In genomic region chr4:138261843-138262681, GRCm38 (mm10) we compare ENCODE assay signal across 8 mouse cellular contexts. TPM values are rescaled to one million over a fixed set of nuclear protein-coding genes. Genes with fewer than 3 reads are reported as not detected.
DNase-seq lines count a peak whose midpoint lies in the region; ATAC-seq and TF ChIP-seq lines count a peak whose summit lies in the region.

No protein-coding gene starts in this region.

- peak overlapping the region; percentile 51 for H3K9ac ChIP-seq in intestine, postnatal 0 days (ENCODE audit: low read depth, low read length)
- H3K9ac ChIP-seq in midbrain, embryonic 12.5 days (replicated peaks) = peak overlapping the region; percentile 40

- peak overlapping the region; percentile 82 for H3K4me3 ChIP-seq in intestine, postnatal 0 days (ENCODE audit: low read depth, low read length)
- peak overlapping the region; percentile 70 for H3K4me3 ChIP-seq in limb, embryonic 10.5 days
- H3K4me3 ChIP-seq in midbrain, embryonic 12.5 days = peak overlapping the region; percentile 69

- H3K4me2 ChIP-seq in intestine, postnatal 0 days (replicated peaks; ENCODE audit: low read depth) = peak overlapping the region; percentile 91
- H3K4me2 ChIP-seq in midbrain, embryonic 12.5 days (replicated peaks) = peak overlapping the region; percentile 76

- WGBS in intestine, postnatal 0 days = under 1% methylated on average over 78 of the region's 78 CpGs
- under 1% methylated on average over 72 of the region's 78 CpGs for whole genome bisulfite sequencing in limb, embryonic 10.5 days
- under 1% methylated on average over 61 of the region's 78 CpGs for WGBS in midbrain, embryonic 12.5 days

- H3K27me3 ChIP-seq in intestine, postnatal 0 days (replicated peaks; ENCODE audit: control insufficient read depth, insufficient read depth, low read length) = 0 out of 2 replicates have a peak, but pooled peaks cover 6% of the 10 kb centered on the region
- H3K27me3 ChIP-seq in limb, embryonic 10.5 days (ENCODE audit: low read depth, poor library complexity, severe bottlenecking) = peaks cover 72% of the 10 kb centered on the region
- H3K27me3 ChIP-seq in midbrain, embryonic 12.5 days = peaks cover 50% of the 10 kb centered on the region

- H3K4me1 ChIP-seq in intestine, postnatal 0 days (replicated peaks; ENCODE audit: control insufficient read depth, insufficient read depth, low read length) = no peaks in the 10 kb centered on the region
- peaks cover 15% of the 10 kb centered on the region for H3K4me1 ChIP-seq in limb, embryonic 10.5 days
- H3K4me1 ChIP-seq in midbrain, embryonic 12.5 days = peaks cover 8% of the 10 kb centered on the region

- DNase-seq in adrenal gland, adult 2 months = peak; percentile 92
- peak; percentile 86 for DNase-seq in embryo, embryonic 11.5 days (ENCODE audit: low read depth, low spot score)
- DNase-seq in limb, embryonic 10.5 days (ENCODE audit: low spot score) = peak; percentile 96
- peak; percentile 31 for DNase-seq in skeletal muscle tissue, adult 2 months (ENCODE audit: low read depth, low spot score)
- DNase-seq in MN1 (ENCODE audit: low spot score) = no peak

- no peaks in the 10 kb centered on the region; the same call in 1 of the 2 replicates for H3K36me3 ChIP-seq in intestine, postnatal 0 days (ENCODE audit: control insufficient read depth, insufficient read depth)
- peaks cover 10% of the 10 kb centered on the region; the same call in 1 of the 2 replicates for H3K36me3 ChIP-seq in limb, embryonic 10.5 days
- no peaks in the 10 kb centered on the region for H3K36me3 ChIP-seq in midbrain, embryonic 12.5 days

- no peak overlapping the region for H3K27ac ChIP-seq in intestine, postnatal 0 days (ENCODE audit: low read depth, low read length)
- peak overlapping the region; percentile 54 for H3K27ac ChIP-seq in limb, embryonic 10.5 days
- no peak overlapping the region for H3K27ac ChIP-seq in midbrain, embryonic 12.5 days (replicated peaks)

- TF ChIP-seq CTCF in intestine, postnatal 0 days (IDR thresholded peaks at IDR 0.05; ENCODE audit: low read depth) = peak; percentile 62

- peak; percentile 52 for ATAC-seq in granulocyte monocyte progenitor cell, adult 5-6 weeks (replicated peaks; ENCODE audit: poor library complexity, severe bottlenecking)
- peak; percentile 88 for ATAC-seq in intestine, postnatal 0 days
- peak; percentile 94 for ATAC-seq in midbrain, embryonic 12.5 days (ENCODE audit: low FRiP score, low read depth)

- H3K9me3 ChIP-seq in intestine, postnatal 0 days (ENCODE audit: control insufficient read depth) = no peaks in the 10 kb centered on the region
- H3K9me3 ChIP-seq in limb, embryonic 10.5 days (replicated peaks) = no peaks in the 10 kb centered on the region
- no peaks in the 10 kb centered on the region for H3K9me3 ChIP-seq in midbrain, embryonic 12.5 days

RNA-seq across cellular contexts. Expression of gene Kif17, which starts 11.8 kb away (rescaled TPM):
- 1 to 10 TPM; 2.7 to 2.8 TPM for total RNA-seq in adrenal gland, adult 2 months (2021)
- polyA plus RNA-seq in adrenal gland, adult 2 months (2012; rRNA removed) = 4.0 and 4.3 TPM in 2 replicates
- total RNA-seq in granulocyte monocyte progenitor cell, adult 5-6 weeks (2014; fragmentation: Nextera tagmentation) = 8.1 and 10.6 TPM in 2 replicates
- total RNA-seq in granulocyte monocyte progenitor cell, adult 5-6 weeks (2017) = 6.0 and 8.9 TPM in 2 replicates
- polyA plus RNA-seq in intestine, postnatal 0 days (2015; fragmentation: Nextera tagmentation; extraction: Ambion mirVana) = 0.78 and 1.1 TPM in 2 replicates
- 0.20 and 0.99 TPM in 2 replicates for polyA plus RNA-seq in limb, embryonic 10.5 days (2016; fragmentation: Nextera tagmentation; extraction: Ambion mirVana)
- polyA plus RNA-seq in midbrain, embryonic 12.5 days (2016; fragmentation: Nextera tagmentation; extraction: Ambion mirVana) = 0.63 and 1.2 TPM in 2 replicates

RNA-seq across cellular contexts. Expression of gene Sh2d5, which starts 11.9 kb away (rescaled TPM):
- 1 to 10 TPM; 1.8 to 2.0 TPM for total RNA-seq in adrenal gland, adult 2 months (2021)
- polyA plus RNA-seq in adrenal gland, adult 2 months (2012; rRNA removed) = 3.4 and 3.7 TPM in 2 replicates
- 29.1 and 42.7 TPM in 2 replicates for total RNA-seq in granulocyte monocyte progenitor cell, adult 5-6 weeks (2014; fragmentation: Nextera tagmentation)
- total RNA-seq in granulocyte monocyte progenitor cell, adult 5-6 weeks (2017) = 18.8 and 27.7 TPM in 2 replicates
- polyA plus RNA-seq in intestine, postnatal 0 days (2015; fragmentation: Nextera tagmentation; extraction: Ambion mirVana) = 0.21 and 0.33 TPM in 2 replicates
- 2.0 and 3.5 TPM in 2 replicates for polyA plus RNA-seq in limb, embryonic 10.5 days (2016; fragmentation: Nextera tagmentation; extraction: Ambion mirVana)
- 3.2 and 3.3 TPM in 2 replicates for polyA plus RNA-seq in midbrain, embryonic 12.5 days (2016; fragmentation: Nextera tagmentation; extraction: Ambion mirVana)

RNA-seq across cellular contexts. Expression of gene Ddost, which starts 42.5 kb away (rescaled TPM):
- total RNA-seq in adrenal gland, adult 2 months (2021) = 100 to 1,000 TPM; 116 to 131 TPM
- 320 and 326 TPM in 2 replicates for polyA plus RNA-seq in adrenal gland, adult 2 months (2012; rRNA removed)
- total RNA-seq in granulocyte monocyte progenitor cell, adult 5-6 weeks (2014; fragmentation: Nextera tagmentation) = 318 and 319 TPM in 2 replicates
- 238 and 289 TPM in 2 replicates for total RNA-seq in granulocyte monocyte progenitor cell, adult 5-6 weeks (2017)
- polyA plus RNA-seq in intestine, postnatal 0 days (2015; fragmentation: Nextera tagmentation; extraction: Ambion mirVana) = 177 and 178 TPM in 2 replicates
- 311 and 314 TPM in 2 replicates for polyA plus RNA-seq in limb, embryonic 10.5 days (2016; fragmentation: Nextera tagmentation; extraction: Ambion mirVana)
- polyA plus RNA-seq in midbrain, embryonic 12.5 days (2016; fragmentation: Nextera tagmentation; extraction: Ambion mirVana) = 210 and 216 TPM in 2 replicates

RNA-seq across cellular contexts. Expression of gene Hp1bp3, which starts 46.0 kb away (rescaled TPM):
- total RNA-seq in adrenal gland, adult 2 months (2021) = 100 to 1,000 TPM; 202 to 222 TPM
- polyA plus RNA-seq in adrenal gland, adult 2 months (2012; rRNA removed) = 40.0 and 49.8 TPM in 2 replicates
- 203 and 218 TPM in 2 replicates for total RNA-seq in granulocyte monocyte progenitor cell, adult 5-6 weeks (2014; fragmentation: Nextera tagmentation)
- 221 and 239 TPM in 2 replicates for total RNA-seq in granulocyte monocyte progenitor cell, adult 5-6 weeks (2017)
- polyA plus RNA-seq in intestine, postnatal 0 days (2015; fragmentation: Nextera tagmentation; extraction: Ambion mirVana) = 75.5 and 83.4 TPM in 2 replicates
- 134 and 163 TPM in 2 replicates for polyA plus RNA-seq in limb, embryonic 10.5 days (2016; fragmentation: Nextera tagmentation; extraction: Ambion mirVana)
- 217 and 228 TPM in 2 replicates for polyA plus RNA-seq in midbrain, embryonic 12.5 days (2016; fragmentation: Nextera tagmentation; extraction: Ambion mirVana)
